Mouse (Mus musculus) cerebral cortex, adult 2 months (tissue): ENCODE data around the gene Cul7.

Source experiments
- WGBS: fragments of 180-500 bp; shearing (Covaris S2); methylation state at CpG from one replicate; pipeline ENCODE4 v1.1.7; 2018; 5-methylcytosine and 5-hydroxymethylcytosine counted together

The Cul7 gene

GRCm38 (mm10) chr17:46673850-46674529 lies 23.9 kb downstream of the Cul7 start, which contains the start of gene Rrp36:
Rrp36 (minus strand) TSS chr17:46674352.
- WGBS: under 1% methylated on average over 43 of the region's 43 CpGs

- WGBS: 19% methylated on average over 15 of the region's 15 CpGs
These were observed 24.6 kb downstream of the Cul7 start for GRCm38 (mm10) chr17:46674530-46675283.

GRCm38 (mm10) chr17:46678416-46678815 lies 28.3 kb downstream of the Cul7 start, which contains the start of gene Mea1:
Mea1 (plus strand) TSS chr17:46678793.
- WGBS: 79% methylated on average over 9 of the region's 9 CpGs

- WGBS: 51% methylated on average over 9 of the region's 9 CpGs
These were observed 28.8 kb downstream of the Cul7 start for GRCm38 (mm10) chr17:46678911-46679310.

GRCm38 (mm10) chr17:46679843-46680759 lies 30.0 kb downstream of the Cul7 start:
- WGBS: under 1% methylated on average over 34 of the region's 34 CpGs

GRCm38 (mm10) chr17:46680760-46681373 lies 30.7 kb downstream of the Cul7 start, which contains the start of gene Klhdc3:
Klhdc3 (minus strand) TSS chr17:46680914.
- WGBS: under 1% methylated on average over 49 of the region's 49 CpGs

GRCm38 (mm10) chr17:46681466-46682118 lies 31.5 kb downstream of the Cul7 start:
- 25% methylated on average over 12 of the region's 12 CpGs for WGBS

GRCm38 (mm10) chr17:46682654-46683389 lies 32.7 kb downstream of the Cul7 start:
- 78% methylated on average over 16 of the region's 16 CpGs for WGBS

- WGBS: 88% methylated on average over 6 of the region's 6 CpGs
These were observed 35.8 kb downstream of the Cul7 start for GRCm38 (mm10) chr17:46685913-46686312.

GRCm38 (mm10) chr17:46690665-46691064 lies 40.5 kb downstream of the Cul7 start:
- whole genome bisulfite sequencing: 90% methylated on average over 12 of the region's 12 CpGs

- WGBS: 97% methylated on average over 2 of the region's 2 CpGs
These were observed 41.3 kb downstream of the Cul7 start for GRCm38 (mm10) chr17:46691390-46691789.

GRCm38 (mm10) chr17:46694517-46695063 lies 44.5 kb downstream of the Cul7 start:
- 79% methylated on average over 1 of the region's 1 CpGs for WGBS

- 92% methylated on average over 6 of the region's 6 CpGs for WGBS
These were observed 48.4 kb downstream of the Cul7 start for GRCm38 (mm10) chr17:46698515-46698914.

GRCm38 (mm10) chr17:46699245-46699644 lies 49.1 kb downstream of the Cul7 start:
- WGBS: 84% methylated on average over 5 of the region's 5 CpGs

- WGBS: 87% methylated on average over 3 of the region's 3 CpGs
These were observed 49.8 kb downstream of the Cul7 start for GRCm38 (mm10) chr17:46699912-46700311.

GRCm38 (mm10) chr17:46701489-46701888 lies 51.4 kb downstream of the Cul7 start:
- 41% methylated on average over 12 of the region's 12 CpGs for WGBS

GRCm38 (mm10) chr17:46702100-46702499 lies 52.0 kb downstream of the Cul7 start:
- WGBS: 59% methylated on average over 12 of the region's 12 CpGs

GRCm38 (mm10) chr17:46702506-46702905 lies 52.4 kb downstream of the Cul7 start:
- 79% methylated on average over 5 of the region's 5 CpGs for WGBS

GRCm38 (mm10) chr17:46703971-46704886 lies 54.1 kb downstream of the Cul7 start:
- 4% methylated on average over 41 of the region's 41 CpGs for WGBS
